Mouse (Mus musculus) megakaryocyte-erythroid progenitor cell, adult 5-6 weeks (primary cell): ENCODE measurements around the gene Tfb1m. TPM values are rescaled to one million over a fixed set of nuclear protein-coding genes. Genes with fewer than 3 reads are reported as not detected.

Experiments used
- ATAC-seq: replicated peaks from 2 replicates; pipeline ENCODE4 v1.8.0; 2016; ENCODE audit warnings: mild to moderate bottlenecking, inconsistent platforms; ENCODE audit not compliant: severe bottlenecking, poor library complexity, low FRiP score, low TSS enrichment
- total RNA-seq, 2 experiments: library from RNA; stranded (forward) in 1 of 2; stranded (reverse) in 1 of 2; fragments of 200-1000, 215-1000 nt in 1 of 2; fragments of >200 nt in 1 of 2; fragmentation: Nextera tagmentation in 1 of 2; gene quantifications; 2 replicates each; pipeline ENCODE4 v1.2.3; 2014 to 2017

Tfb1m gene
- total RNA-seq, 2 experiments from 2014 or later = 18.2 to 27.2 TPM

DNA sequence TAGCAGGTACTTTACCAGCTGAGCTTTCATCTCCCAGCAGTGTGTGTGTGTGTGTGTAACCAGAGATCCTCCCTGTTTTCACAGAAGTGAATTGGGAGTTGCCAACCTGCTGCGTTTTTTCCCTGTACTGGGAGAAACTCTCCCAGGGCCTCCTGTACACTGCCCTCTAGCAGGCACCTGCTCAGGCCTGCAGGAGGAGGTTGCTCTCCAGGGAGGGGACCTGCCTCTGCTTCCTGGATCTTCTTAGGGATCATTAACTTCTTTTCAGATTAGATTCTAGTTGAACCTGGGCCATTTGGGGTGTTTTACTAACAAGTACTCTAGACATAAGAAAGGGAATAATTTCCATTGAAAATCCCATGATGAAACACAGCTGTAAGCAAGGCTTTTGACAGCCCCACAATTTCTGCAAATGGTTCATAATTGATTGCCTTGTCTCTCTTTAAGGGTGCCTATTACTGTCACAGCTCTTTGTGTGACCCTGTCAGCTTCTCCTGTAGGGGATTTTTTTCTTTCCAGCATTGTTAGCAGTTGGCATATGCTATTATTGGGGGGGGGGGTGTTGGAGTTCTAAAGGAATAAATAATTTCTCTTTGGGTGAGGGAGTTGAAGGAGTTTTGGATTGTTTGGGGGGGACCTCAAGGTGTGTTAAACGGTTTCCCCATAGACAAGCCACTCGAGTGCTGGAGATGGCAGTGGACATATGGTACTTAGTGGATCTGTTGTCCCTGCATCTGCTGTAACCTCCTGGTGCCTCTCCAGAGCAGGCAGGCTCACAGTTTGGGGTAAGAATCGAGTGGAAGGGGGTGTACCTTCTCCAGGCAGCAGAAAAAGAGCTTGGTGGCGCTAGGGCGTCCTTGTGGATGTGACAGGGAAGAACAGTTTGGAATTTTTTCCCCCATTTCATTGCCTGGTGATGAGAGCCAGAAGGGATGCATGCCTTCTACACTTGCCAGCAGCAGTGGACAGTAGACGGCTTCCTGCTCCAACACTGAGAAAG is 75.7 kb downstream of the Tfb1m start:
- ATAC-seq = no peak

DNA sequence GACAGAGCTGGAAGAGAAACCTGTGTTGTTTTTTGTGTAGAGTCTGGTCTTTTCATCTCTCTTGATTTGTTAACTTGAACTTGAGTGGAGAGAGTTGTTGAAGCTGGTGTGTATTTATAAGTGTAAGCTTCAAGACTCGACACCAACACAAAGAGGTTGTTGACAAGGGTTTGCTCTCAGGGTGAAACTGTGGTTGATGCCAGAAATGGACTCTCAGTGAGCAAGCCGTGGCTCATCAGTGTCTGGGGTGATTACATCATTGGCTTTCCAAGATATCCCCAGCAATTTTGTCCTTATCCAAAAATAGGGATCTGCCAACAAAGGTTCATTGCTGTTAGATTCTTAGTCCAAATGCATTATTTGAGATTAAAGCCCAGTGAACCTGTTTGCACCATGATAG is 81.0 kb downstream of the Tfb1m start:
- no peak for ATAC-seq

DNA sequence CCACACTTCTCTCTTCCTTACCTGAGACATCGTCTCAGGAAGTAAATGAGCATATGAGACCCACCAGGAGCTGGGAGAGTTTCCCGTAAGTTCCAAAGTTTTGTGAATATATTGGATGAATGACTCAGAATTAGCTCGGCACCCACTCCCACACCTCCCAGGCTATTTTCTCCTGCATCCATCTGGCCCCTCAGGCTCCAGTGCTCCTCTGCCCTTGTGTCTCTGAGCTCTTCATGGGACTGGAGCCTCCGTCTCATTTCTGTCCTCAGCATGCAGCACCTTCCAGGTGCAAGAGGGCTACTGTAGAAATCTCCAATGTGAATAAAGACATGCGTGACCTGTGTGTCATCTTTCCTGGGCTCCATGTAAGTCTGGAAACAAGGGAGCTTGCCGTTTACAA is 85.6 kb downstream of the Tfb1m start:
- no peak for ATAC-seq

Other genes with a start within 250 kb of the Tfb1m start
- 1.3 and 2.0 TPM in 2 replicates for gene Tiam2, start 231.2 kb downstream of the Tfb1m start, total RNA-seq (2014; fragmentation: Nextera tagmentation)
- gene Tiam2, start 231.2 kb downstream of the Tfb1m start, total RNA-seq (2017) = 1.1 and 3.0 TPM in 2 replicates
- not detected in 2 replicates for gene Cldn20, start 25.2 kb downstream of the Tfb1m start, total RNA-seq (2014; fragmentation: Nextera tagmentation)
- 1.3 TPM in 1 of 2 replicates, not detected in the other for gene Cldn20, start 25.2 kb downstream of the Tfb1m start, total RNA-seq (2017)
- gene Nox3, start 138.5 kb upstream of the Tfb1m start, total RNA-seq (2014; fragmentation: Nextera tagmentation) = not detected in 2 replicates
- gene Nox3, start 138.5 kb upstream of the Tfb1m start, total RNA-seq (2017) = not detected in 2 replicates